ENCODE assay signal across 19 mouse cellular contexts in genomic region chr6:40887394-40887793, GRCm38 (mm10). TPM values are rescaled to one million over a fixed set of nuclear protein-coding genes. Genes with fewer than 3 reads are reported as not detected.
DNase-seq lines count a peak whose midpoint lies in the region; ATAC-seq lines count a peak whose summit lies in the region.
"Had no signal": no experiment of that assay in that cellular context is flagged by ENCODE, and none has a peak within 500 bp of the region (broad histone marks: within the 10 kb centered on the region; RNA-seq: fewer than 3 reads in every experiment).

Moxd2 (minus strand) TSS chr6:40887494.

- no peaks in the 10 kb centered on the region for H3K36me3 ChIP-seq in embryonic facial prominence, embryonic 13.5 days
- no peaks in the 10 kb centered on the region for H3K36me3 ChIP-seq in embryonic facial prominence, embryonic 10.5 days (replicated peaks)
- H3K36me3 ChIP-seq: G1E had no signal

- WGBS in embryonic facial prominence, embryonic 13.5 days = 91% methylated on average over 3 of the region's 3 CpGs
- 90% methylated on average over 3 of the region's 3 CpGs for WGBS in embryonic facial prominence, embryonic 10.5 days

- H3K9me3 ChIP-seq in embryonic facial prominence, embryonic 13.5 days = no peaks in the 10 kb centered on the region
- no peaks in the 10 kb centered on the region for H3K9me3 ChIP-seq in embryonic facial prominence, embryonic 10.5 days
- H3K9me3 ChIP-seq: G1E had no signal

- no peak within 1 kb of the TSS for H3K4me2 ChIP-seq in embryonic facial prominence, embryonic 13.5 days

- H3K4me1 ChIP-seq in embryonic facial prominence, embryonic 13.5 days = no peaks in the 10 kb centered on the region
- H3K4me1 ChIP-seq in embryonic facial prominence, embryonic 10.5 days = no peaks in the 10 kb centered on the region

- H3K27me3 ChIP-seq in embryonic facial prominence, embryonic 13.5 days = no peaks in the 10 kb centered on the region
- H3K27me3 ChIP-seq in embryonic facial prominence, embryonic 10.5 days (replicated peaks; ENCODE audit: low read depth, poor library complexity, severe bottlenecking) = no peaks in the 10 kb centered on the region
- H3K27me3 ChIP-seq: CH12.LX had no signal

- H3K27ac ChIP-seq in embryonic facial prominence, embryonic 13.5 days = no peak within 1 kb of the TSS
- H3K27ac ChIP-seq in embryonic facial prominence, embryonic 10.5 days (replicated peaks) = no peak within 1 kb of the TSS

- H3K9ac ChIP-seq in embryonic facial prominence, embryonic 13.5 days = no peak within 1 kb of the TSS

- no peak within 1 kb of the TSS for H3K4me3 ChIP-seq in embryonic facial prominence, embryonic 13.5 days
- H3K4me3 ChIP-seq in embryonic facial prominence, embryonic 10.5 days = no peak within 1 kb of the TSS

- DNase-seq in embryonic facial prominence, embryonic 10.5 days (ENCODE audit: low spot score) = no peak
- DNase-seq: adrenal gland, adult 2 months; adrenal gland, adult 8-10 months; adrenal gland, postnatal 10 days; adrenal gland, postnatal 14 days; adrenal gland, postnatal 25 days; adrenal gland, postnatal 36 days; B cell, adult 2 months; cerebellum, adult 11 months; cerebellum, adult 11-12 months; cerebellum, adult 18-20 months; cerebellum, adult 2 months had no signal

- ATAC-seq in embryonic facial prominence, embryonic 13.5 days (ENCODE audit: insufficient number of reproducible peaks, insufficient read depth, low FRiP score, low TSS enrichment, low read depth) = peak; percentile 59; the same call in 1 of the 2 replicates
- ATAC-seq: activated CD4-positive, CD25-positive, alpha-beta regulatory T cell, adult 4 months; CD4-positive, CD25-positive, alpha-beta regulatory T cell, adult 4 months; Patski had no signal

RNA-seq across cellular contexts. Expression of gene Moxd2, which starts in this region (rescaled TPM):
- polyA plus RNA-seq in embryonic facial prominence, embryonic 13.5 days (2015; fragmentation: Nextera tagmentation; extraction: Ambion mirVana) = not detected in 2 replicates
- not detected in 2 replicates for polyA plus RNA-seq in embryonic facial prominence, embryonic 10.5 days (2016; fragmentation: Nextera tagmentation; extraction: Ambion mirVana)
- polyA plus RNA-seq: adrenal gland, adult 2 months; brain, embryonic 14.5 days; cerebellum, adult 2 months; G1E; Patski had no signal

Comparison
In these comparisons a context has a peak if more than half of its experiments do, and no peak if none do; other contexts are left out.
1. Peak in ATAC-seq in embryonic facial prominence, embryonic 13.5 days; RNA of the gene not detected or under 1 TPM.